13 mouse cellular contexts compared by ENCODE assay signal in genomic region chr8:117446344-117446997, GRCm38 (mm10). TPM values are rescaled to one million over a fixed set of nuclear protein-coding genes. Genes with fewer than 3 reads are reported as not detected.
DNase-seq lines count a peak whose midpoint lies in the region; ATAC-seq and TF ChIP-seq lines count a peak whose summit lies in the region.
"Had no signal": no experiment of that assay in that cellular context is flagged by ENCODE, and none has a peak within 500 bp of the region (broad histone marks: within the 10 kb centered on the region; RNA-seq: fewer than 3 reads in every experiment).

No protein-coding gene starts in this region.

- no peak overlapping the region for H3K9ac ChIP-seq in embryonic facial prominence, embryonic 11.5 days (replicated peaks; ENCODE audit: low read length)
- H3K9ac ChIP-seq in forebrain, embryonic 14.5 days (ENCODE audit: low read length) = no peak overlapping the region
- no peak overlapping the region for H3K9ac ChIP-seq in hindbrain, postnatal 0 days (replicated peaks; ENCODE audit: low read length)
- no peak overlapping the region for H3K9ac ChIP-seq in midbrain, postnatal 0 days (replicated peaks; ENCODE audit: low read length, poor library complexity, severe bottlenecking)
- no peak overlapping the region for H3K9ac ChIP-seq in intestine, embryonic 15.5 days
- H3K9ac ChIP-seq: liver, embryonic 14.5 days had no signal

- no peaks in the 10 kb centered on the region for H3K4me1 ChIP-seq in embryonic facial prominence, embryonic 11.5 days (ENCODE audit: control insufficient read depth, insufficient read depth, low read length)
- peaks cover 6% of the 10 kb centered on the region for H3K4me1 ChIP-seq in forebrain, embryonic 14.5 days (ENCODE audit: control insufficient read depth, insufficient read depth, low read length)
- no peaks in the 10 kb centered on the region for H3K4me1 ChIP-seq in hindbrain, postnatal 0 days (ENCODE audit: insufficient read depth, low read length)
- H3K4me1 ChIP-seq in midbrain, postnatal 0 days (ENCODE audit: insufficient read depth, low read length) = no peaks in the 10 kb centered on the region
- H3K4me1 ChIP-seq in intestine, embryonic 15.5 days (replicated peaks) = 0 out of 2 replicates have a peak, but pooled peaks cover 2% of the 10 kb centered on the region

- no peak for TF ChIP-seq CTCF in hindbrain, postnatal 0 days (IDR thresholded peaks at IDR 0.05; ENCODE audit: low read depth)
- TF ChIP-seq CTCF in midbrain, postnatal 0 days (IDR thresholded peaks at IDR 0.05) = no peak

- intact Hi-C loops in heart, postnatal 25 days (cut with DNase I) = no loop called here

- no peaks in the 10 kb centered on the region for H3K9me3 ChIP-seq in embryonic facial prominence, embryonic 11.5 days (replicated peaks; ENCODE audit: control insufficient read depth, low read length)
- no peaks in the 10 kb centered on the region for H3K9me3 ChIP-seq in forebrain, embryonic 14.5 days (replicated peaks; ENCODE audit: control insufficient read depth, low read length)
- H3K9me3 ChIP-seq in hindbrain, postnatal 0 days (ENCODE audit: low read length) = no peaks in the 10 kb centered on the region
- H3K9me3 ChIP-seq in midbrain, postnatal 0 days (ENCODE audit: low read length) = no peaks in the 10 kb centered on the region
- no peaks in the 10 kb centered on the region for H3K9me3 ChIP-seq in intestine, embryonic 15.5 days

- WGBS in embryonic facial prominence, embryonic 11.5 days = 41% methylated on average over 15 of the region's 15 CpGs
- WGBS in forebrain, embryonic 14.5 days = 31% methylated on average over 15 of the region's 15 CpGs
- WGBS in hindbrain, postnatal 0 days = 58% methylated on average over 15 of the region's 15 CpGs
- WGBS in midbrain, postnatal 0 days = 69% methylated on average over 15 of the region's 15 CpGs
- WGBS in intestine, embryonic 15.5 days = 67% methylated on average over 15 of the region's 15 CpGs

- ATAC-seq in embryonic facial prominence, embryonic 11.5 days (replicated peaks; ENCODE audit: insufficient number of reproducible peaks, low FRiP score, low TSS enrichment, low read depth) = peak; percentile 58; the same call in 1 of the 2 replicates
- ATAC-seq in forebrain, embryonic 14.5 days = peak; percentile 78
- ATAC-seq in hindbrain, postnatal 0 days = no peak; the same call in 1 of the 2 replicates
- no peak for ATAC-seq in midbrain, postnatal 0 days (ENCODE audit: low FRiP score)
- ATAC-seq in intestine, embryonic 15.5 days = no peak
- ATAC-seq: CD4-positive, CD25-positive, alpha-beta regulatory T cell, adult 4 months had no signal

- no peaks in the 10 kb centered on the region for H3K27me3 ChIP-seq in embryonic facial prominence, embryonic 11.5 days (ENCODE audit: control insufficient read depth, insufficient read depth, low read length)
- H3K27me3 ChIP-seq in forebrain, embryonic 14.5 days (replicated peaks; ENCODE audit: control insufficient read depth, insufficient read depth, low read length) = no peaks in the 10 kb centered on the region
- no peaks in the 10 kb centered on the region for H3K27me3 ChIP-seq in hindbrain, postnatal 0 days (ENCODE audit: insufficient read depth, low read length)
- no peaks in the 10 kb centered on the region for H3K27me3 ChIP-seq in midbrain, postnatal 0 days (ENCODE audit: insufficient read depth, low read length)
- no peaks in the 10 kb centered on the region for H3K27me3 ChIP-seq in intestine, embryonic 15.5 days (replicated peaks)

- DNase-seq in embryonic facial prominence, embryonic 11.5 days (ENCODE audit: low spot score) = peak; percentile 38
- DNase-seq in forebrain, embryonic 14.5 days (ENCODE audit: low spot score) = peak; percentile 76
- peak; percentile 36 for DNase-seq in hindbrain, postnatal 0 days (ENCODE audit: low spot score)
- peak; percentile 22 for DNase-seq in midbrain, postnatal 0 days (ENCODE audit: low spot score)
- DNase-seq in adrenal gland, postnatal 10 days = no peak
- no peak for DNase-seq in adrenal gland, postnatal 14 days
- no peak for DNase-seq in heart, postnatal 25 days (ENCODE audit: low spot score)
- DNase-seq: heart, postnatal 36 days; kidney, postnatal 25 days had no signal

- no peak overlapping the region for H3K4me3 ChIP-seq in embryonic facial prominence, embryonic 11.5 days (ENCODE audit: low read depth, low read length)
- no peak overlapping the region for H3K4me3 ChIP-seq in forebrain, embryonic 14.5 days (ENCODE audit: low read depth, low read length)
- H3K4me3 ChIP-seq in hindbrain, postnatal 0 days (ENCODE audit: low read length) = no peak overlapping the region
- no peak overlapping the region for H3K4me3 ChIP-seq in midbrain, postnatal 0 days (ENCODE audit: low read depth, low read length)
- H3K4me3 ChIP-seq in intestine, embryonic 15.5 days (replicated peaks) = no peak overlapping the region

- H3K4me2 ChIP-seq in embryonic facial prominence, embryonic 11.5 days (ENCODE audit: low read depth, low read length) = no peak overlapping the region
- H3K4me2 ChIP-seq in forebrain, embryonic 14.5 days (ENCODE audit: low read length) = no peak overlapping the region
- H3K4me2 ChIP-seq in hindbrain, postnatal 0 days (ENCODE audit: low read depth, low read length) = no peak overlapping the region
- no peak overlapping the region for H3K4me2 ChIP-seq in midbrain, postnatal 0 days (ENCODE audit: low read depth, low read length, poor library complexity, severe bottlenecking)
- no peak overlapping the region for H3K4me2 ChIP-seq in intestine, embryonic 15.5 days (replicated peaks)

- no peak overlapping the region; the same call in 1 of the 2 replicates for H3K27ac ChIP-seq in embryonic facial prominence, embryonic 11.5 days (replicated peaks; ENCODE audit: low read depth, low read length)
- peak overlapping the region; percentile 68 for H3K27ac ChIP-seq in forebrain, embryonic 14.5 days (ENCODE audit: low read depth, low read length)
- peak overlapping the region; percentile 11; the same call in 1 of the 2 replicates for H3K27ac ChIP-seq in hindbrain, postnatal 0 days
- no peak overlapping the region for H3K27ac ChIP-seq in midbrain, postnatal 0 days (ENCODE audit: low read depth, low read length)
- no peak overlapping the region for H3K27ac ChIP-seq in intestine, embryonic 15.5 days
- H3K27ac ChIP-seq: liver, embryonic 14.5 days; macrophage had no signal

- H3K36me3 ChIP-seq in embryonic facial prominence, embryonic 11.5 days (replicated peaks; ENCODE audit: control insufficient read depth, insufficient read depth, low read depth, low read length) = peaks cover 4% of the 10 kb centered on the region
- H3K36me3 ChIP-seq in forebrain, embryonic 14.5 days (ENCODE audit: control insufficient read depth, insufficient read depth, low read length) = peaks cover 56% of the 10 kb centered on the region
- peaks cover 17% of the 10 kb centered on the region; the same call in 1 of the 2 replicates for H3K36me3 ChIP-seq in hindbrain, postnatal 0 days (ENCODE audit: insufficient read depth, low read length)
- peaks cover 50% of the 10 kb centered on the region for H3K36me3 ChIP-seq in midbrain, postnatal 0 days (ENCODE audit: insufficient read depth, low read length)
- H3K36me3 ChIP-seq in intestine, embryonic 15.5 days = peaks cover 17% of the 10 kb centered on the region

RNA-seq across cellular contexts. Expression of gene Plcg2, which starts 51.6 kb away (rescaled TPM):
- 1.8 and 2.4 TPM in 2 replicates for polyA plus RNA-seq in embryonic facial prominence, embryonic 11.5 days (2014; fragmentation: Nextera tagmentation; extraction: Ambion mirVana)
- polyA plus RNA-seq in forebrain, embryonic 14.5 days (2014; fragmentation: Nextera tagmentation; extraction: Ambion mirVana) = 0.45 and 0.58 TPM in 2 replicates
- total RNA-seq in hindbrain, postnatal 0 days (2014; rRNA removed) = 2.5 and 3.6 TPM in 2 replicates
- polyA plus RNA-seq in hindbrain, postnatal 0 days (2015; fragmentation: Nextera tagmentation; extraction: Ambion mirVana) = 1.5 and 1.6 TPM in 2 replicates
- total RNA-seq in midbrain, postnatal 0 days (2014; rRNA removed) = 2.4 and 2.6 TPM in 2 replicates
- polyA plus RNA-seq in midbrain, postnatal 0 days (2015; fragmentation: Nextera tagmentation; extraction: Ambion mirVana) = 1.5 and 1.9 TPM in 2 replicates
- 1 to 10 TPM; 4.9 to 5.1 TPM for total RNA-seq in adrenal gland, postnatal 10 days (2021)
- 3.4 and 8.0 TPM in 2 replicates for total RNA-seq in adrenal gland, postnatal 14 days (2021)
- polyA plus RNA-seq in intestine, embryonic 15.5 days (2015; fragmentation: Nextera tagmentation; extraction: Ambion mirVana) = 4.1 and 4.2 TPM in 2 replicates
- 1 to 10 TPM; 6.2 to 6.7 TPM for total RNA-seq in heart, postnatal 25 days (2021)

Comparison
In these comparisons a context has a peak if more than half of its experiments do, and no peak if none do; other contexts are left out.
1. ATAC-seq: peak in embryonic facial prominence, embryonic 11.5 days (single experiment) and forebrain, embryonic 14.5 days (single experiment); none in hindbrain, postnatal 0 days (single experiment), midbrain, postnatal 0 days (single experiment) and intestine, embryonic 15.5 days (single experiment).
2. DNase-seq: peak in embryonic facial prominence, embryonic 11.5 days (single experiment), forebrain, embryonic 14.5 days (single experiment), hindbrain, postnatal 0 days (single experiment) and midbrain, postnatal 0 days (single experiment); none in adrenal gland, postnatal 10 days (single experiment), adrenal gland, postnatal 14 days (single experiment) and heart, postnatal 25 days (single experiment).
3. H3K27ac ChIP-seq: peak in forebrain, embryonic 14.5 days (single experiment) and hindbrain, postnatal 0 days (single experiment); none in embryonic facial prominence, embryonic 11.5 days (single experiment), midbrain, postnatal 0 days (single experiment) and intestine, embryonic 15.5 days (single experiment).